Mouse (Mus musculus) yolk sac, embryonic 10.5 days (tissue): Measurements from ENCODE around the gene Dusp7.

Experiments used
- DNase-seq: peaks from one replicate; pipeline ENCODE4 v3.0.0-alpha.2; 2017; ENCODE audit warnings: low spot score

The Dusp7 gene

GRCm38 (mm10) chr9:106420608-106421007, 52.2 kb downstream of the Dusp7 start:
- DNase-seq, result no peak

- DNase-seq, result no peak
Observed at GRCm38 (mm10) chr9:106421033-106421864, 52.8 kb downstream of the Dusp7 start.

- peak; percentile 79 for DNase-seq
Observed at GRCm38 (mm10) chr9:106421865-106422160, 53.4 kb downstream of the Dusp7 start.
